Mouse (Mus musculus): Measurements from ENCODE around the gene Cer1. TPM values are rescaled to one million over a fixed set of nuclear protein-coding genes. Genes with fewer than 3 reads are reported as not detected.
A peak's percentile ranks its signal among the peaks of the same experiment; 100 is the strongest.

Gene Cer1
- polyA plus RNA-seq, 1 experiment, result 0.05 TPM

DNA sequence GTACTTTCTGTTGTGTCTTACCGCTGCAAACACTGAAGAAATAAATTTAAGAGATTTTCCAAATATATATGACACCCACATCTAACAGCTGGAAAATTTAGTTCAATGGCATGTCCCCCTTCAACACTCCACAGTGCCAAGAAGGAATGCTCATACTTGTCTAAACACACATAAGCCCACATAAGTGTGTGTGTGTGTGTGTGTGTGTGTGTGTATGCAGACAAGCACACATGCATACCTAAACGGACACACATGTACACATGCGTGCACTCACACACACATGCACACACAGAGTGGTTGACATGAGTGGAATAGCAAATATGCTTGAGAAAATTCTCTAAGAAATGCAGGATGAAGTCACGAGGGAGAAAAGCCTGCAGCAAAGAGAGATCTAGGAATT, 12.4 kb downstream of the Cer1 start:
- H3K27me3 ChIP-seq (ENCODE audit: control insufficient read depth, insufficient read depth, insufficient read length), result no peaks in the 10 kb centered on the region
- H3K36me3 ChIP-seq (ENCODE audit: control insufficient read depth, insufficient read depth), result no peaks in the 10 kb centered on the region
- no peaks in the 10 kb centered on the region for H3K79me3 ChIP-seq (ENCODE audit: low read depth)
- H3ac ChIP-seq (ENCODE audit: control insufficient read depth, insufficient read length, low read depth), result no peak overlapping the region
- H3K79me2 ChIP-seq (ENCODE audit: control insufficient read depth, insufficient read depth), result no peaks in the 10 kb centered on the region
- no peak overlapping the region for H3K4me3 ChIP-seq (ENCODE audit: insufficient read depth, poor library complexity, severe bottlenecking)
- no peak for TF ChIP-seq FOSL1 (IDR thresholded peaks at IDR 0.05; ENCODE audit: insufficient read depth, low read length, poor library complexity, severe bottlenecking)
- no peak for TF ChIP-seq MYOD1 (IDR thresholded peaks at IDR 0.05; ENCODE audit: control insufficient read depth, insufficient read length, low read depth)
- TF ChIP-seq USF1 (IDR thresholded peaks at IDR 0.05; ENCODE audit: low read depth), result no peak
- TF ChIP-seq MAX (IDR thresholded peaks at IDR 0.05), result no peak
- TF ChIP-seq CEBPB (IDR thresholded peaks at IDR 0.05; ENCODE audit: low read depth), result no peak

DNA sequence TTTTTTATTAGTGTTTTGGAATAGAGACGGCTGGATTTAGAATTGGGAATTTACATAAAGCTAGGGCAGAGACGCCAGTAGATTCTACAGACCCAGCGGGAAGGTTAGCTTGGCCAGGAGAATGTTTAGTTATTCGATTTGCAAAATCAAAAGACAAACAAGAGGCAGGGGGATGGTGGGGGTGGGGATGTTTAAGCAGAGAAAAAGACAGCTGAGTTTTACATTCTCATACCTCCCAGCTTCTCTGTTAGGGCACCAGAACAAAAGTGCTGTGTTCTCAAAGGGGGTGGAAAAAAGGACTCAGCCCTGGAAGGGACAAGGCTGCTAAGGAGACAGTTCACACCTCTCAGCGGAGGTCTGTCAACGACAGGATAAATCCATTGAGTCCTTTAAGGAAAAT, 12.8 kb downstream of the Cer1 start:
- Histone ChIP-seq H3K79me2 (ENCODE audit: control insufficient read depth, insufficient read depth) (no peaks in the 10 kb centered on the region), H3ac (ENCODE audit: control insufficient read depth, insufficient read length, low read depth) (no peak overlapping the region), H3K79me3 (ENCODE audit: low read depth) (no peaks in the 10 kb centered on the region), H3K4me3 (ENCODE audit: insufficient read depth, poor library complexity, severe bottlenecking) (no peak overlapping the region), H3K27me3 (ENCODE audit: control insufficient read depth, insufficient read depth, insufficient read length) (no peaks in the 10 kb centered on the region), H3K36me3 (ENCODE audit: control insufficient read depth, insufficient read depth) (no peaks in the 10 kb centered on the region)
- TF ChIP-seq MAX (IDR thresholded peaks at IDR 0.05) (no peak), CTCF (IDR thresholded peaks at IDR 0.05; ENCODE audit: control insufficient read depth, insufficient read depth, insufficient read length) (no peak), USF1 (IDR thresholded peaks at IDR 0.05; ENCODE audit: low read depth) (no peak), MYOD1 (IDR thresholded peaks at IDR 0.05; ENCODE audit: control insufficient read depth, insufficient read length, low read depth) (no peak), CEBPB (IDR thresholded peaks at IDR 0.05; ENCODE audit: low read depth) (no peak), FOSL1 (IDR thresholded peaks at IDR 0.05; ENCODE audit: insufficient read depth, low read length, poor library complexity, severe bottlenecking) (no peak), MYOG (IDR thresholded peaks at IDR 0.05; ENCODE audit: control insufficient read depth, extremely low read depth, insufficient read length) (no peak)

DNA sequence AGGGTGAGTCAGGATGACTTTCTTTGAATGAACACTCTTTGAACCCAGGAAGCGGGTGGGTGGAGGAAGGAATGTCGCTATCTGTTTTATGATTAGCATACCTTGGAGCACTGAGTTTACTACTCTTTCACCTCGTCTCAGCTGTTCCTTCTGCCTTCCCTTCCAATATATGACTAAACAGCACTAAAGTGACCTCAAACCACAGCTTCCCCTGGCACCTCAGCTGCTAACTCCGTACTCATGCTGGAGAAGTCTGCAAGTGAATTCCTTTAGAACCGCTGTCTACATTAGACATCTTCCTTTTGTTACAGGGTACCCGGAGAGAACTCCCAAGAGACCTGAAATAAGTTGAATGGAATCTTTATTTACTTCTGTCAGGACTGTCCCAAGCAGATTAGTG, 14.0 kb downstream of the Cer1 start:
- no peaks in the 10 kb centered on the region for H3K27me3 ChIP-seq (ENCODE audit: control insufficient read depth, insufficient read depth, insufficient read length)
- no peak for TF ChIP-seq USF1 (IDR thresholded peaks at IDR 0.05; ENCODE audit: low read depth)
- peak; percentile 49 for TF ChIP-seq MAX (IDR thresholded peaks at IDR 0.05)
- TF ChIP-seq MYOG (IDR thresholded peaks at IDR 0.05; ENCODE audit: control insufficient read depth, extremely low read depth, insufficient read length), result no peak
- no peak for TF ChIP-seq CTCF (IDR thresholded peaks at IDR 0.05; ENCODE audit: control insufficient read depth, insufficient read depth, insufficient read length)
- TF ChIP-seq FOSL1 (IDR thresholded peaks at IDR 0.05; ENCODE audit: insufficient read depth, low read length, poor library complexity, severe bottlenecking), result peak; percentile 60
- peak; percentile 89 for TF ChIP-seq MYOD1 (IDR thresholded peaks at IDR 0.05; ENCODE audit: control insufficient read depth, insufficient read length, low read depth)
- no peak for TF ChIP-seq CEBPB (IDR thresholded peaks at IDR 0.05; ENCODE audit: low read depth)
- no peaks in the 10 kb centered on the region for H3K36me3 ChIP-seq (ENCODE audit: control insufficient read depth, insufficient read depth)
- H3K79me3 ChIP-seq (ENCODE audit: low read depth), result no peaks in the 10 kb centered on the region
- H3K79me2 ChIP-seq (ENCODE audit: control insufficient read depth, insufficient read depth), result no peaks in the 10 kb centered on the region
- no peak overlapping the region for H3ac ChIP-seq (ENCODE audit: control insufficient read depth, insufficient read length, low read depth)
- no peak overlapping the region for H3K4me3 ChIP-seq (ENCODE audit: insufficient read depth, poor library complexity, severe bottlenecking)

- Histone ChIP-seq H3K4me3 (ENCODE audit: insufficient read depth, poor library complexity, severe bottlenecking) (no peak overlapping the region), H3K27me3 (ENCODE audit: control insufficient read depth, insufficient read depth, insufficient read length) (no peaks in the 10 kb centered on the region), H3K79me2 (ENCODE audit: control insufficient read depth, insufficient read depth) (no peaks in the 10 kb centered on the region), H3K79me3 (ENCODE audit: low read depth) (no peaks in the 10 kb centered on the region), H3K36me3 (ENCODE audit: control insufficient read depth, insufficient read depth) (no peaks in the 10 kb centered on the region), H3ac (ENCODE audit: control insufficient read depth, insufficient read length, low read depth) (no peak overlapping the region)
- TF ChIP-seq CEBPB (IDR thresholded peaks at IDR 0.05; ENCODE audit: low read depth) (no peak), USF1 (IDR thresholded peaks at IDR 0.05; ENCODE audit: low read depth) (no peak), MYOD1 (IDR thresholded peaks at IDR 0.05; ENCODE audit: control insufficient read depth, insufficient read length, low read depth) (no peak), MAX (IDR thresholded peaks at IDR 0.05) (no peak), FOSL1 (IDR thresholded peaks at IDR 0.05; ENCODE audit: insufficient read depth, low read length, poor library complexity, severe bottlenecking) (no peak), CTCF (IDR thresholded peaks at IDR 0.05; ENCODE audit: control insufficient read depth, insufficient read depth, insufficient read length) (no peak)
Observed at GRCm38 (mm10) chr4:82867731-82868445, 17.1 kb downstream of the Cer1 start.

DNA sequence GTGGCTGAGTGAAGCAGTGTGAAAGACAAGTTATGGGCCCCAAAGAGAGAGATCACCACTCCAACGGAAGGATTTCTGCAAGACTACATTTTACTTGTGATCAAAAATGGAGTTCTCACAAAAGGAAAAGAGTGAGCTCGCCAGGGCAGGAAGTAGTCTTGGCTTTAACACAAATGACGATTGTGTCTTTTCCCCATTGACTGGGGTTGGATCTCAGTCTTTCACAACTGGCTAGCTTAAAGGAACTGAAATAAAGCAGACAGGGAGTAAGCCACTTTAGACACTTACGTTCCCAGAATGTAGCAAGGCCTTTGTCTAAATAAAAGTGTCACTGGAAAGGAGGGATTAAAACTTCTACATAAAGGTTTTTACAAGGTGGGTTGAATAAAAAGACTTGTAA, 17.8 kb downstream of the Cer1 start:
- no peaks in the 10 kb centered on the region for H3K27me3 ChIP-seq (ENCODE audit: control insufficient read depth, insufficient read depth, insufficient read length)
- H3K79me2 ChIP-seq (ENCODE audit: control insufficient read depth, insufficient read depth), result no peaks in the 10 kb centered on the region
- TF ChIP-seq CEBPB (IDR thresholded peaks at IDR 0.05; ENCODE audit: low read depth) (no peak), USF1 (IDR thresholded peaks at IDR 0.05; ENCODE audit: low read depth) (no peak), FOSL1 (IDR thresholded peaks at IDR 0.05; ENCODE audit: insufficient read depth, low read length, poor library complexity, severe bottlenecking) (no peak), CTCF (IDR thresholded peaks at IDR 0.05; ENCODE audit: control insufficient read depth, insufficient read depth, insufficient read length) (no peak), MYOD1 (IDR thresholded peaks at IDR 0.05; ENCODE audit: control insufficient read depth, insufficient read length, low read depth) (no peak)
- H3K4me3 ChIP-seq (ENCODE audit: insufficient read depth, poor library complexity, severe bottlenecking), result no peak overlapping the region
- no peaks in the 10 kb centered on the region for H3K79me3 ChIP-seq (ENCODE audit: low read depth)
- H3K36me3 ChIP-seq (ENCODE audit: control insufficient read depth, insufficient read depth), result no peaks in the 10 kb centered on the region
- H3ac ChIP-seq (ENCODE audit: control insufficient read depth, insufficient read length, low read depth), result no peak overlapping the region
